Mouse (Mus musculus) forebrain, embryonic 10.5 days (tissue): ENCODE data around the gene H2afz. TPM values are rescaled to one million over a fixed set of nuclear protein-coding genes. Genes with fewer than 3 reads are reported as not detected.

Source experiments
- DNase-seq: peaks from one replicate; pipeline ENCODE4 v3.0.0-alpha.2; 2017; ENCODE audit warnings: low spot score; ENCODE audit errors: extremely low spot score
- H3K27ac ChIP-seq: fragments of 300-500 bp; sonication (generic); 2 replicates; pipeline ENCODE4 v1.5.1; 2016; ENCODE audit warnings: mild to moderate bottlenecking
- H3K27me3 ChIP-seq: fragments of 300-500 bp; sonication (generic); 2 replicates; pipeline ENCODE4 v1.6.1; 2016; ENCODE audit warnings: mild to moderate bottlenecking; ENCODE audit not compliant: poor library complexity, severe bottlenecking
- H3K36me3 ChIP-seq: fragments of 300-500 bp; sonication (generic); replicated peaks from 2 replicates; pipeline ENCODE4 v1.6.1; 2016; ENCODE audit warnings: mild to moderate bottlenecking, moderate library complexity
- H3K4me1 ChIP-seq: fragments of 300-500 bp; sonication (generic); 2 replicates; pipeline ENCODE4 v1.6.1; 2016
- H3K4me3 ChIP-seq: fragments of 300-500 bp; sonication (generic); 2 replicates; pipeline ENCODE4 v1.5.1; 2016; ENCODE audit warnings: mild to moderate bottlenecking, moderate library complexity
- H3K9me3 ChIP-seq: fragments of 300-500 bp; sonication (generic); 2 replicates; pipeline ENCODE4 v1.6.1; 2016; ENCODE audit warnings: mild to moderate bottlenecking, moderate library complexity
- WGBS: fragments of 180-500 bp; shearing (Covaris S2); methylation state at CpG from one replicate; pipeline ENCODE4 v1.1.7; 2016; 5-methylcytosine and 5-hydroxymethylcytosine counted together
- polyA plus RNA-seq: library from polyadenylated mRNA; unstranded; fragments of >200 nt; fragmentation: Nextera tagmentation; extraction: Ambion mirVana; gene quantifications from 2 replicates; pipeline ENCODE4 v1.2.1, GENCODE M21; 2016

The H2afz gene
- 3,633 and 3,684 TPM in 2 replicates for polyA plus RNA-seq

DNA sequence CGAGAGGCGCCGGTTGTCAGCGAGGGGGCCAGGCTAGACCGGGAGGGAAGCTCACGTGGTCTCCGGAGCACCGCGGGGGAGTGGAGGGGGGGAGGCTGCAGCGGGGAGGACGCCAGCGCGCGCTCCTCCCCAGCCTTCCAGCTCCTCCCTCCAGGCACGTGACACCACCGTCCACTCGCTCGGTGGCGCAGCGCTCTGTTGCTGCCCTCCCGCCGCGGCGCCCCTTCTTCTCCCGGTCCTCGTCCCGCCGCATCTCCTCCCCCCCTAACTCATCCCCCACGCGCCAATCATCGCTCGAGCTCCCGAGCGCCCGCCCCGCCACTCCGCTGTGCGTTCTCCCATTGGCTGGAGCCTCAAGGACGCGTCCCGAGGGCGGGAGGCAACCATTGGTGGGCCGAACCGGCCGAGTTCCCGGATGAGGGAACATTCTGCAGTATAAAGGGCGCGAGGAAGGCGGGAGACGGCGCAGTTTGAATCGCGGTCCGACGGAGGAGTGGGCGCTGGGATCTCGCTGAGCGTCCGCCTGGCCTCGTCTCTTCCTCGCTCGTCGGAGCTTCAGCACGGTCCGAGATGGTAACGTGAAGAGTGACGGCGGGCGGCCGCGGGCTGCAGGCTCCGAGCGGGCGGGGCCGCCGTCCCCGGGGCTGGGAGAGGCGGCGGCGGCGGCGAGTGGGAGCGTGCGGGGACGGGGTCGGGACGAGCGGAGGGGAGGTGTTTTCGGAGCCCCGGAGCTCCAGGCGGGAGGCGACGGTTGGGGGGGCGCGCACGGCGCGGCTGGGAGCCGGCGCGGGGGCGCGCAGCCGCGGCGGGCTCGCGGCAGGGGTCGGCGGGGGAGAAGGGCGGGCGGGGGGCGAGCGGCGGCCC is at the start of gene H2afz:
H2afz (plus strand) TSS at position 364 of the 864 bp plus-strand sequence.
- peak; percentile 98 for DNase-seq
- Histone ChIP-seq H3K4me3 (peak within 1 kb of the TSS; percentile 83), H3K27me3 (no peaks in the 10 kb centered on the region), H3K9me3 (no peaks in the 10 kb centered on the region), H3K27ac (peak within 1 kb of the TSS; percentile 100), H3K4me1 (peaks cover 37% of the 10 kb centered on the region), H3K36me3 (peaks cover 14% of the 10 kb centered on the region)
- WGBS, result 1% methylated on average over 96 of the region's 115 CpGs

GRCm38 (mm10) chr3:137818713-137819112 is 45.6 kb upstream of the H2afz start:
- no peaks in the 10 kb centered on the region for H3K36me3 ChIP-seq
- no peaks in the 10 kb centered on the region for H3K27me3 ChIP-seq
- WGBS, result 15% methylated on average over 4 of the region's 4 CpGs
- peaks cover 17% of the 10 kb centered on the region; the same call in 1 of the 2 replicates for H3K4me1 ChIP-seq
- no peaks in the 10 kb centered on the region for H3K9me3 ChIP-seq
- H3K27ac ChIP-seq, result no peak overlapping the region
- DNase-seq, result no peak
- H3K4me3 ChIP-seq, result no peak overlapping the region

GRCm38 (mm10) chr3:137820688-137821467 is 43.4 kb upstream of the H2afz start:
- 79% methylated on average over 6 of the region's 6 CpGs for WGBS
- no peak overlapping the region for H3K4me3 ChIP-seq
- no peaks in the 10 kb centered on the region for H3K9me3 ChIP-seq
- no peaks in the 10 kb centered on the region for H3K27me3 ChIP-seq
- no peak for DNase-seq
- no peaks in the 10 kb centered on the region for H3K36me3 ChIP-seq
- H3K27ac ChIP-seq, result no peak overlapping the region
- peaks cover 17% of the 10 kb centered on the region; the same call in 1 of the 2 replicates for H3K4me1 ChIP-seq

GRCm38 (mm10) chr3:137823317-137823716 is 41.0 kb upstream of the H2afz start:
- no peak overlapping the region for H3K4me3 ChIP-seq
- peaks cover 20% of the 10 kb centered on the region for H3K4me1 ChIP-seq
- 88% methylated on average over 3 of the region's 3 CpGs for WGBS
- no peaks in the 10 kb centered on the region for H3K27me3 ChIP-seq
- H3K36me3 ChIP-seq, result no peaks in the 10 kb centered on the region
- no peak for DNase-seq
- no peak overlapping the region for H3K27ac ChIP-seq
- H3K9me3 ChIP-seq, result no peaks in the 10 kb centered on the region

DNA sequence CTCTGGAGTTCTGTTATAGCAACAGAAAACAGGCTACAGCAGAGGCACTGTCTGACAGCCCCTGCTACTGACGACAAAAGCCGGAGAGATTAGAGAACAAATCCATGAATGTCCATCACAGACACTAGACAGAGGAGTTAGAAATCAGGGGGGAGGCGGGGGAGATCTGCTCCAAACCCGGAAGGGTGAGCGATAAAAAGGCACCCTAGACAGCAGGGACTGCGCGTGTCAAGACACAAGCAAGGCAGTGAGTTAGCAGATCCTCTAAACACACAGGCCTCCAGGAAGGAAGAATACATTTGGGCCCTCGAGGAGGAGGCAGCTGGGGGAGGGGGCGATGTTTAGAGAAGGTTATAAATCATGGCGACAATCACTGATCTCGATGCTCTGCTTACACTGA is 36.6 kb upstream of the H2afz start:
- Histone ChIP-seq H3K27ac (peak overlapping the region; percentile 40; the same call in 1 of the 2 replicates), H3K4me1 (peaks cover 8% of the 10 kb centered on the region), H3K36me3 (no peaks in the 10 kb centered on the region), H3K9me3 (no peaks in the 10 kb centered on the region), H3K4me3 (no peak overlapping the region), H3K27me3 (no peaks in the 10 kb centered on the region)
- DNase-seq, result no peak
- WGBS, result 63% methylated on average over 11 of the region's 11 CpGs

DNA sequence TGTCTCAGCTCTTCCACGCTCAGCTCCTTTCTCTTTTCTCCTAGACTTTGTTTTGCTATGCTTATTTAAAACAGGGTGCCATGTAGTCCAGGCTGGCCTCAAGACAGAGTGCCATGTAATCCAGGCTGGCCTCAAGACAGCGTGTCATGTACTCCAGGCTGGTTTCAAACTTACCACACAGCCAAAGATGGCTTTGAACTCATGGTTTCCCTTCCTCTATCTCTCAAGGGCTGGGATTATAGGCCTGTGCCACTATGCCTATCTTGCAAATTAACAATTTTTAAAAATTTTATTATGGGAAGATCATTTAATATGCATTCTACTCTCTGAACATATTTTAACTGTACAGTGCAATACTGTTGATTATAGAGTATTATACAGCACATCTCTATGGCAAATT is 33.1 kb upstream of the H2afz start:
- peaks cover 13% of the 10 kb centered on the region for H3K4me1 ChIP-seq
- H3K4me3 ChIP-seq, result no peak overlapping the region
- WGBS, result 88% methylated on average over 2 of the region's 2 CpGs
- no peaks in the 10 kb centered on the region for H3K27me3 ChIP-seq
- no peaks in the 10 kb centered on the region for H3K9me3 ChIP-seq
- H3K27ac ChIP-seq, result no peak overlapping the region
- no peaks in the 10 kb centered on the region for H3K36me3 ChIP-seq
- no peak for DNase-seq

- DNase-seq, result no peak
- H3K27ac ChIP-seq, result no peak overlapping the region
- H3K9me3 ChIP-seq, result no peaks in the 10 kb centered on the region
- peaks cover 9% of the 10 kb centered on the region for H3K4me1 ChIP-seq
- H3K36me3 ChIP-seq, result no peaks in the 10 kb centered on the region
- H3K4me3 ChIP-seq, result no peak overlapping the region
- no peaks in the 10 kb centered on the region for H3K27me3 ChIP-seq
Observed at GRCm38 (mm10) chr3:137833128-137833527, 31.2 kb upstream of the H2afz start.

DNA sequence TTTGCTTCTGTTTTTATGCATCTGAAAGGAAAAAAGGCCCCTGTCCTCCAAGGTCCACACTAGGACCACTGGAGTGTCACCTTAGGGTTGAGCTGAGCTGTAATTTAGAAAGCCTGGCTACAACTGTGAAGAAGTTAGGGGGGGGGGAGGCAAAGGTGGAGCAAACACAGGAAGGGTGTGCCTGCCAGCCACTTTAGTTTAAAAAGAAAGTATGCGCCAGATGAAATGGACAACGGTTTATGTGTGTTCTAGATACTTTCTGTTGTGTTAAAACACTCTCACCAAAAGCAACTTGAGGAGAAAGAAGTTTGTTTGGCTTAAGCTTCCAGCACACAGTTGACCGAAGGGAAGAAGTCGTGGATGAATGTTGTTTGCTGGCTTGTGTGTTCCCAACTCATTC is 30.6 kb upstream of the H2afz start:
- no peak overlapping the region for H3K27ac ChIP-seq
- DNase-seq, result no peak
- H3K36me3 ChIP-seq, result no peaks in the 10 kb centered on the region
- WGBS, result 84% methylated on average over 4 of the region's 4 CpGs
- no peaks in the 10 kb centered on the region for H3K27me3 ChIP-seq
- H3K9me3 ChIP-seq, result no peaks in the 10 kb centered on the region
- H3K4me1 ChIP-seq, result peaks cover 9% of the 10 kb centered on the region
- H3K4me3 ChIP-seq, result no peak overlapping the region

- Histone ChIP-seq H3K4me1 (peaks cover 9% of the 10 kb centered on the region), H3K27me3 (no peaks in the 10 kb centered on the region), H3K9me3 (no peaks in the 10 kb centered on the region), H3K4me3 (no peak overlapping the region), H3K36me3 (no peaks in the 10 kb centered on the region), H3K27ac (no peak overlapping the region)
- no peak for DNase-seq
- WGBS, result 87% methylated on average over 1 of the region's 1 CpGs
Observed at GRCm38 (mm10) chr3:137836543-137836942, 27.7 kb upstream of the H2afz start.

- Histone ChIP-seq H3K4me3 (no peak overlapping the region), H3K4me1 (peaks cover 6% of the 10 kb centered on the region), H3K27ac (no peak overlapping the region), H3K36me3 (no peaks in the 10 kb centered on the region), H3K27me3 (no peaks in the 10 kb centered on the region), H3K9me3 (no peaks in the 10 kb centered on the region)
- no peak for DNase-seq
Observed at GRCm38 (mm10) chr3:137838160-137838559, 26.1 kb upstream of the H2afz start.

- no peaks in the 10 kb centered on the region for H3K9me3 ChIP-seq
- DNase-seq, result no peak
- H3K27ac ChIP-seq, result no peak overlapping the region
- no peaks in the 10 kb centered on the region for H3K27me3 ChIP-seq
- no peaks in the 10 kb centered on the region for H3K4me1 ChIP-seq
- WGBS, result 90% methylated on average over 1 of the region's 1 CpGs
- no peak overlapping the region for H3K4me3 ChIP-seq
- H3K36me3 ChIP-seq, result no peaks in the 10 kb centered on the region
Observed at GRCm38 (mm10) chr3:137842944-137843343, 21.3 kb upstream of the H2afz start.

DNA sequence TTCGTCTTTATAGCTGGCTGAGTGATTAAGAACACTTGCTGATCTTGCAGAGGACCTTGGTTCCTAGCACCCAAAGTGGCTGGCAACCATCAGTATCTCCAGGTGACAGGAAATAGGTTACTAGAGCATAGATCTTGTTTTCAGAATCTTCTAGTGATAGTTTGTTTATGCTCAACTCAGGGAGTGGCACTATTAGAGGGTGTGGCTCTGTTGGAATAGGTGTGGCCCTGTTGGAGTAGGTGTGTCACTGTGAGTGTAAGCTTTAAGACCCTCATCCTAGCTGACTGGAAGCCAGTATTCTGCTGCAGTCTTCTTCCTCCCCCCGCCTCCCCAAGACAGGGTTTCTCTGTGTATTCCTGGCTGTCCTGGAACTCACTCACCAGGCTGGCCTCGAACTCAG is 20.0 kb upstream of the H2afz start:
- WGBS, result 87% methylated on average over 3 of the region's 3 CpGs

DNA sequence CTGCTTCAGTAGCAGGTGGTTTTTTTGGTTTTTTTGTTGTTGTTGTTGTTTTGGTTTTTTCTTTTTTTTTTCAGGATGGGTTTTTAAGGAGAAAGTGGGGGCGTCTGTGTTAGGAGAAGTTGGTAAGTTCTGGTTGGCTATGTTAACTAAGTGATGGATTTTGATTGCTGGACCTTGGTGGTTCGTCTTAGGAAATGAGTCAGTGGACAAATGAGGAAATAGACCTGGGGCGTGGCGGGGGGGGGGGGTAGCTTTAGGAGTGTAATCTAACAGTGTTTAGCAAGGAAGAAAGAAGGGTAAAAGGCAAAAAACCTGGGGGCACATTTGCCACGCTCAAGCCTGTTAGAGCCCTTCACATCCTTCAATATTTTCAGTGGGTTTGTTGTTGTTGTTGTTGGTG is 17.7 kb upstream of the H2afz start:
- Histone ChIP-seq H3K4me3 (no peak overlapping the region), H3K36me3 (no peaks in the 10 kb centered on the region), H3K27ac (no peak overlapping the region), H3K4me1 (no peaks in the 10 kb centered on the region), H3K9me3 (no peaks in the 10 kb centered on the region), H3K27me3 (no peaks in the 10 kb centered on the region)
- no peak for DNase-seq
- WGBS, result 88% methylated on average over 5 of the region's 5 CpGs

More for the DNA sequence above, 20.0 kb upstream of the H2afz start:
- H3K27ac ChIP-seq, result no peak overlapping the region
- H3K27me3 ChIP-seq, result no peaks in the 10 kb centered on the region
- H3K9me3 ChIP-seq, result no peaks in the 10 kb centered on the region
- no peaks in the 10 kb centered on the region for H3K36me3 ChIP-seq
- H3K4me3 ChIP-seq, result no peak overlapping the region
- no peaks in the 10 kb centered on the region for H3K4me1 ChIP-seq
- no peak for DNase-seq
